Mouse (Mus musculus) embryonic facial prominence, embryonic 13.5 days (tissue): ENCODE measurements at regions not wholly inside any gene's neighbourhood (a gene's known extent, or its start where the extent isn't known, plus 50 kb on each side); places are given as distances from the start of the nearest gene placed in this dataset.

ENCODE experiments used
- ATAC-seq: fragments of 200-750 bp; cut with Nextera tagmentation; 2 replicates; pipeline ENCODE4 v1.8.0; 2017; ENCODE audit warnings: low read depth; ENCODE audit not compliant: insufficient number of reproducible peaks, insufficient read depth, low FRiP score, low TSS enrichment
- H3K27ac ChIP-seq: fragments of 300-500 bp; sonication (generic); 2 replicates; pipeline ENCODE4 v1.5.1; 2015; ENCODE audit warnings: moderate library complexity, mild to moderate bottlenecking, inconsistent platforms
- H3K27me3 ChIP-seq: fragments of 300-500 bp; sonication (generic); 2 replicates; pipeline ENCODE4 v1.6.1; 2015; ENCODE audit warnings: mild to moderate bottlenecking, inconsistent platforms
- H3K36me3 ChIP-seq: fragments of 300-500 bp; sonication (generic); 2 replicates; pipeline ENCODE4 v1.6.1; 2015; ENCODE audit warnings: mild to moderate bottlenecking, inconsistent platforms
- H3K4me1 ChIP-seq: fragments of 300-500 bp; sonication (generic); 2 replicates; pipeline ENCODE4 v1.6.1; 2015; ENCODE audit warnings: inconsistent platforms
- H3K4me2 ChIP-seq: fragments of 300-500 bp; sonication (generic); 2 replicates; pipeline ENCODE4 v1.6.1; 2015; ENCODE audit warnings: moderate library complexity, mild to moderate bottlenecking, inconsistent platforms
- H3K4me3 ChIP-seq: fragments of 300-500 bp; sonication (generic); 2 replicates; pipeline ENCODE4 v1.5.1; 2015; ENCODE audit warnings: mild to moderate bottlenecking, inconsistent platforms
- H3K9ac ChIP-seq: fragments of 300-500 bp; sonication (generic); 2 replicates; pipeline ENCODE4 v1.6.1; 2015; ENCODE audit warnings: mild to moderate bottlenecking, inconsistent platforms
- H3K9me3 ChIP-seq: fragments of 300-500 bp; sonication (generic); 2 replicates; pipeline ENCODE4 v1.6.1; 2016; ENCODE audit warnings: inconsistent platforms
- WGBS: fragments of 180-500 bp; shearing (Covaris S2); methylation state at CpG from one replicate; pipeline ENCODE4 v1.1.7; 2015; ENCODE audit warnings: mixed read lengths; 5-methylcytosine and 5-hydroxymethylcytosine counted together

DNA sequence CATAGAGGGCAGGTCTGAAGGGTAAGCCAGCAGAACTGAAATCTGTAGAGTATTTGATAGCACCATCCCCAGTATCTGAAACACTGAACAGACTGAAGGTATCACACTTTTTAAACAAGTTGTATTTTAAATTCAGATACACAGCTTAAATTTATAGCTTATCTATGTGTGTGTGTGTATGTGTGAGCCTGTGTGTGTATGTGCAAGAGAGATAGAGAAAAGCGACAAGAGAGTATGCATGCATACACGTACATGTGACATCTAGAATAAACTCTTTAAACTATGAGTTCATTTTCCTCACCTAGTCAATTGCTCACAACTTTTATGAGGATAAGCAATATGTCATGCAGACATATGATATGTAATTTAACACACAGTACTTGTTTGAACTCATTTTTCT lies 588.7 kb downstream of the Cetn3 start:
- WGBS, result 89% methylated on average over 2 of the region's 2 CpGs

DNA sequence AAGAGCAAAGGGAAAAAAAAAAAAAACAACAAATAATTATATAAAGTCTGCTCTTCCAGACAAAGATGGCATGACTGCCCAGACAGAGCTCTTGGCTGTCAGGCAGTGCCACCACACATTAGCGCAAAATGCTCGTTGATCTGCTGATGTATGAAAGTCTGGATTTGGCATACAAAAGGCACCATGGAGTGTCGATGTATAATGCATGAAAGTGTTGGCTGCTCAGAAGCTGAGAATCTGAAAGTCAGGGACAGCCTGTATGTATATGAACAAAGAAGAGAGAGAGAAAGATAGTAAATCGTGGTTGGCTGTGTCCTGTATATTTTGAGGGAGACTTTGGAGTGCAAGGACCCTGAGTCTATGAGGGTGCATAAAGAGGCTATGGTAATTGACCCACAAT lies 589.7 kb downstream of the Cetn3 start:
- no peak overlapping the region for H3K9ac ChIP-seq
- H3K9me3 ChIP-seq, result no peaks in the 10 kb centered on the region
- H3K4me2 ChIP-seq, result no peak overlapping the region
- no peak overlapping the region for H3K4me3 ChIP-seq
- no peak for ATAC-seq
- no peaks in the 10 kb centered on the region for H3K27me3 ChIP-seq
- WGBS, result 88% methylated on average over 4 of the region's 4 CpGs
- no peak overlapping the region for H3K27ac ChIP-seq
- H3K4me1 ChIP-seq, result no peaks in the 10 kb centered on the region
- no peaks in the 10 kb centered on the region for H3K36me3 ChIP-seq

More for the DNA sequence above, 588.7 kb downstream of the Cetn3 start:
- Histone ChIP-seq H3K27ac (no peak overlapping the region), H3K36me3 (no peaks in the 10 kb centered on the region), H3K9ac (no peak overlapping the region), H3K27me3 (no peaks in the 10 kb centered on the region), H3K9me3 (no peaks in the 10 kb centered on the region), H3K4me1 (no peaks in the 10 kb centered on the region), H3K4me3 (no peak overlapping the region), H3K4me2 (no peak overlapping the region)
- no peak for ATAC-seq

DNA sequence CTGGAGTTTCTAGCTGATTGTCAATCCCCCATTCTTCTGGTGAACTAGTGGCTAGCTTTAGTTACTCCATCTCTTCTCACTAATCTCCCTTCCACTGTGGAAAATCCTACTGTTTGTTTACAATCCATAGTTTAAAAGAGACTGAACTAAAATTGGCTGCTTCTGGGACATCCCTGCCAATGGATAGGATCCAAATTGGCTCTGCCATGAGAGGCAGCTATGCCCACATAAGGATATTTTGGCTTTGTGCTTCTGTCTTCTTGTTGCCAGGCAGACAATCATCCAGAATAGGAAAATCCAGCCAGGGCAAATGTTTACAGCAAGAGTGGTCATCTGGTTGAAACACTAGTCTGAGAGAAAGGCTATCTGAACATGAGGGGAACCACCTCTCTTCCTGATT lies 610.0 kb downstream of the Cetn3 start:
- Histone ChIP-seq H3K36me3 (no peaks in the 10 kb centered on the region), H3K4me1 (no peaks in the 10 kb centered on the region), H3K27me3 (no peaks in the 10 kb centered on the region), H3K9me3 (no peaks in the 10 kb centered on the region), H3K4me2 (no peak overlapping the region), H3K9ac (no peak overlapping the region), H3K27ac (no peak overlapping the region), H3K4me3 (no peak overlapping the region)
- no peak for ATAC-seq

DNA sequence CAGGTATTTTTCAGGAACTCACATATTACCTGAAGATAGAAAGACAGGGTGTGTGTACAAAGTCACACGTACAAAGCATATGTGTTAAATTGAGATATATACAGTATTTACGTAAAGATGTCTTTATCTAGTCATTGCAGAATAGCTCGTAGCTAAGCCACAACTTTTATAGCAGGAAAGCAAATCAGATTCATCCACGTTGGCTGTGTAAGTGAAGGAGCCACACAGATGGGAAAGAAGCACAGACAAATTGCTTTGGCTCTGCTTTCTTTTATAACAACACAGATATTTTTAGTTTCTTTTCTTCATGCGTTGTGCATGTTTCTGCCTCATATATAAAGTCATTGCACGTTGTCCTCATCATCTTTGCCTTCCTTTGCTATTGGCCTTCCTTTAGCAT lies 610.6 kb downstream of the Cetn3 start:
- no peaks in the 10 kb centered on the region for H3K27me3 ChIP-seq
- no peak overlapping the region for H3K27ac ChIP-seq
- no peaks in the 10 kb centered on the region for H3K36me3 ChIP-seq
- H3K4me1 ChIP-seq, result no peaks in the 10 kb centered on the region
- no peaks in the 10 kb centered on the region for H3K9me3 ChIP-seq
- ATAC-seq, result no peak
- H3K4me2 ChIP-seq, result no peak overlapping the region
- WGBS, result 83% methylated on average over 6 of the region's 6 CpGs
- H3K9ac ChIP-seq, result no peak overlapping the region
- H3K4me3 ChIP-seq, result no peak overlapping the region

DNA sequence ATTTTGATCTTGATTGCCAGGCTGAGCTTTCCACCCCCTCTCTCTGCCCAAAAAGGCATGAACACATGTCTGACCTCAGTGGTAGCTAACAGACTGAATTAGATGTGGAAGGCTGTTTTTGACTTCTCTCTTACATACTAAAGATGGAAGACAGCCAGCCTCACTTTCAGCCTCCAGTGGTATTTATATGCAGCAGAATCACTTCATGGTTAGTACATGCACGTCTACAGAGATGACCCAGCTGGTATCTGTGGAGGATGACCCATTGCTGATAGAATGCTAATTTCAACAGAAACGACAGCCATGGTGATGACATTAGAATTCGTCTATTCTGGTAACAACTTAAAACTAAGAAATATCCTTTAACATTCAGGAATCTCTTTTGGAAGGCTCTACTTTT lies 630.8 kb downstream of the Cetn3 start:
- H3K36me3 ChIP-seq, result no peaks in the 10 kb centered on the region
- H3K9me3 ChIP-seq, result no peaks in the 10 kb centered on the region
- no peaks in the 10 kb centered on the region for H3K4me1 ChIP-seq
- H3K9ac ChIP-seq, result no peak overlapping the region
- no peak for ATAC-seq
- H3K4me3 ChIP-seq, result no peak overlapping the region
- no peak overlapping the region for H3K4me2 ChIP-seq
- H3K27ac ChIP-seq, result no peak overlapping the region
- H3K27me3 ChIP-seq, result no peaks in the 10 kb centered on the region
- WGBS, result 83% methylated on average over 3 of the region's 3 CpGs

DNA sequence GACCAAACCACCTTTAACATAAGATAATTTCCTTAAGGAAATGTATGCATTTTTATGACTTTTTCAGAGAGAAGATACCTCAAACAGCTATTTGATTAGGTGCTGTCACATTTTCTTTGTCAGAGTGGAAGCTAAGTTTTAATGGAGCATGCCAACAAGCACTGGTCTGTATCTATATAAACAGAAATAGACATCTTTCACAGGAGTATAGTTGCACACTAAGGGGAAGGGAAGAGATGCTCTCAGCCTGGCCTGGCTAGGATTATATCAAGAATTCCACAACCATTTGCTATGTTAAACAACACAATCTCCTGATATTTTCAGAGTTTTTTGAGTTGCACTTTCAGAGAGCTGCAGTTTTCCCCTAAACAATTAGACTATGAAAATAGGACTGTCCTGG lies 638.1 kb downstream of the Cetn3 start:
- no peaks in the 10 kb centered on the region for H3K27me3 ChIP-seq
- no peak overlapping the region for H3K27ac ChIP-seq
- H3K9ac ChIP-seq, result no peak overlapping the region
- H3K9me3 ChIP-seq, result no peaks in the 10 kb centered on the region
- H3K4me2 ChIP-seq, result no peak overlapping the region
- no peak for ATAC-seq
- H3K4me1 ChIP-seq, result no peaks in the 10 kb centered on the region
- no peak overlapping the region for H3K4me3 ChIP-seq
- H3K36me3 ChIP-seq, result no peaks in the 10 kb centered on the region

DNA sequence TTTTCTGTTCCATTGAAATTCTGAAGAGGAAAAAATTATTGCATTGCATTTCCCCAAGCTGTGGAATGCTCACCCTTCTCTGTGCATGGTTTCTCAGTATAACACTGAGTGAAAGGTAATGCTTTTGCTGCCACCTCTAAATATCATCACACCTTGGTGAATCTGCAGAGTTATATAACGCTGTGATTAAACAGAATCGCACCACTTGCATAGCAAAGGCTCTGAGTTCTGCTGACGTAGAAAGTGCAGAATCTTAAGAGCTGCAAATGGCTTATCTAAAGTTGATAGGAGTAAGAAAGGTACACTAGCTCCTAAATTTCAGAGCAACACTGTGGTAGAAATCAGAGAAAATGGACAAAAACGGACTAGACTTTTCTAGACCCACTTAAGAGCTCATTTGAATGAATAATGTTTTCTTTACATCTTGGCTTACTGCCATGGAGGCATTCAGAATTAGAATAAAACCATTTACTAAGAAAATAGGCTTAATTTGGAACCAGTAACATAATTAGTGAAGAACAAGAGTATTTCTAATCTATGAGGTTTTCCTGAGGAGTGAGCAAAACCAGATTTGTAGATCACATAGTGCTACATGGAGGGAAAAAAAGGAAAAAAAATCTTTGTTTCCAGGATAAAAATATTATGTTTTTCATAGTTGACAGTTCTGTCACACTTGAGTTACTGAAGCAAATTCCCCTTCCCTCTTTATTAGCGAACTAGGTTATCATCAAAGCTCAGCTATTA lies 641.2 kb downstream of the Cetn3 start:
- 77% methylated on average over 5 of the region's 5 CpGs for WGBS
- Histone ChIP-seq H3K27me3 (no peaks in the 10 kb centered on the region), H3K36me3 (no peaks in the 10 kb centered on the region), H3K9ac (no peak overlapping the region), H3K27ac (no peak overlapping the region), H3K4me3 (no peak overlapping the region), H3K4me2 (no peak overlapping the region), H3K4me1 (no peaks in the 10 kb centered on the region), H3K9me3 (no peaks in the 10 kb centered on the region)
- no peak for ATAC-seq

DNA sequence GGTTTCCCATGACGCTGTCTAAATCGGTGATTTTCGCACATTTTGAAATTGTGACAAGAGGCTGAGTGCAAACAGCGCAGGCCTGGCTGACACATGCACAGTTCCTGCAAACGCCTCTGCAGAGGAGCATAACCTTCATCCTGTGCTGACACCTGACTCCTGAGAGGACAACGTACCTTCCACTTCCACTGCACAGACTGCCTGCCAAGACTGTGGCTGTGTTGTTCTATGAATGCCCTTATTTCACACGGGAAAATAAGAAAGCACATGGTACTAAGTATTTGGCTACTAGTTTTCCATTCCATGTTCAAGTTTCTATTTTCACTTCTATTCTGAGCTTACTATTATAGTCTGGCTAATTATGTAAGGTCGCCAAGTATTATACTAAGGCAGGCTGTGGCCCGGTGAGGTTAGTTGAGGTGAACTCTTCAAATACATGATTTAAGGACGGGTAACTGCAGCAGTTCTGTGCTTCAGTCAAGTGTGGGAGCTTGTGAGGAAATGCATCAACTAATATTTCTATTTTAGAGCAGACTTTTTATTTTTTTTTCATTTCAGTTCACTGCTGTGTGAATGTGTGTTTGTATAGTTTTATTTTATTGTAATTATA lies 642.0 kb downstream of the Cetn3 start:
- 75% methylated on average over 10 of the region's 10 CpGs for WGBS
- H3K9me3 ChIP-seq, result no peaks in the 10 kb centered on the region
- no peak for ATAC-seq

DNA sequence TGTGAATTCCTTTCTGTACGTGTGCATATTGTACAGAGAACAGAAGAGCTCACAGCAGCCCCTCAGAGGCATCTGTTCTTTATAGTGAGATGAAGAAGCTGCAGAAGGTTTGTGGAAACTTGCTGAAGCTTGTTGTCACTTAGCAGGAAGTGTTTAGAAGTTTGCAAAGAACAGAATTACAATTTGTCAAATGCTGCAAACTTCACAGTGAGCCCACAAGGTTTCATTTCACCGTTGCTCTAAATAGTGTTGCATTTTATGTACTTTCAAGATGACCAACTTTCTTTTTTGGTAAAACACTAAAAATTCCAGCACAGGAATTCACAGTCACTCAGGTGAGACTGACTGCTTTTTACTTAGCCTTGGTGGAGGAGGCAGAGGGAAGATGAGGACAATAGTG lies 649.5 kb downstream of the Cetn3 start:
- no peak overlapping the region for H3K4me3 ChIP-seq
- ATAC-seq, result no peak
- no peaks in the 10 kb centered on the region; the same call in 1 of the 2 replicates for H3K4me1 ChIP-seq
- no peak overlapping the region for H3K9ac ChIP-seq
- 38% methylated on average over 2 of the region's 2 CpGs for WGBS
- no peaks in the 10 kb centered on the region for H3K9me3 ChIP-seq
- no peaks in the 10 kb centered on the region for H3K36me3 ChIP-seq
- no peak overlapping the region for H3K4me2 ChIP-seq
- H3K27ac ChIP-seq, result no peak overlapping the region; the same call in 1 of the 2 replicates
- H3K27me3 ChIP-seq, result no peaks in the 10 kb centered on the region

More for the DNA sequence above, 642.0 kb downstream of the Cetn3 start:
- Histone ChIP-seq H3K27ac (no peak overlapping the region), H3K4me3 (no peak overlapping the region), H3K36me3 (no peaks in the 10 kb centered on the region), H3K27me3 (no peaks in the 10 kb centered on the region), H3K4me2 (no peak overlapping the region), H3K4me1 (no peaks in the 10 kb centered on the region), H3K9ac (no peak overlapping the region)

DNA sequence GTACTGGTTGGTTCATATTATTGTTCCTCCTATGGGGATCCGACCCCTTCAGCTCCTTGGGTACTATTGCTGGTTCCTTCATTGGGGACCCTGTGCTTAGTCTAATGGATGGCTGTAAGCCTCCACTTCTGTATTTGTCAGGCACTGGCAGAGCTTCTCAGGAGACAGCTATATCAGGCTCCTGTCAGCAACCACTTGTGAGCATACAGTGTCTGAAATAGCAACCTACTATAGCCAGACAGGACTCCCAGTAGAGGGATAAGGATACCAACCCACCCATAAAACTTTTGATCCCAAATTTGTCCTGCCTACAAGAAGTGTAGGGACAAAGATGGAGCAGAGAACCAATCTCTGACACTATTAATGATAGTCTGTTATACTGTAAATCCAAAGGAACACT lies 656.4 kb downstream of the Cetn3 start:
- WGBS, result 87% methylated on average over 1 of the region's 1 CpGs
- Histone ChIP-seq H3K4me3 (no peak overlapping the region), H3K9me3 (no peaks in the 10 kb centered on the region), H3K9ac (no peak overlapping the region), H3K4me1 (no peaks in the 10 kb centered on the region), H3K4me2 (no peak overlapping the region), H3K27me3 (no peaks in the 10 kb centered on the region), H3K27ac (no peak overlapping the region), H3K36me3 (no peaks in the 10 kb centered on the region)
- no peak for ATAC-seq

DNA sequence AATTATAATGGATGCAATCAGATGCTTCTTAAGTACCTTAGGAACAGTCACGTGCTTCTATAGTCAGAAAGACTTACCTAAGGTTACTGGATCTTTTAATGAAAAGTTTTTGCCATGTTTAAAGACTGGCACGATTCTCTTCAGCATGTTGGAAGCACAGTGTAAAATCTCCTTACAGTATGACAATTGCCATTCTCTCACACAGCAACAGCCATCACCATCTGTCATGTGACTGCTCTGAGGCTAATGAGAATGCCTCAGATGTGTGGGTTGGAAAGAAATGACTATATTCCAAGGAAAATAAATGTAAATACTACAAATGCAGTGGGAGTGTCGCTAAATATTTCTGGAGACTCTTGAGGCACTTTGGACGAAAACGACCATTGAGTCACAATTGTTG lies 670.8 kb downstream of the Cetn3 start:
- no peak for ATAC-seq
- Histone ChIP-seq H3K27ac (no peak overlapping the region), H3K4me1 (no peaks in the 10 kb centered on the region), H3K9me3 (no peaks in the 10 kb centered on the region), H3K36me3 (no peaks in the 10 kb centered on the region), H3K4me3 (no peak overlapping the region), H3K27me3 (no peaks in the 10 kb centered on the region), H3K4me2 (no peak overlapping the region), H3K9ac (no peak overlapping the region)
- WGBS, result 76% methylated on average over 5 of the region's 5 CpGs

DNA sequence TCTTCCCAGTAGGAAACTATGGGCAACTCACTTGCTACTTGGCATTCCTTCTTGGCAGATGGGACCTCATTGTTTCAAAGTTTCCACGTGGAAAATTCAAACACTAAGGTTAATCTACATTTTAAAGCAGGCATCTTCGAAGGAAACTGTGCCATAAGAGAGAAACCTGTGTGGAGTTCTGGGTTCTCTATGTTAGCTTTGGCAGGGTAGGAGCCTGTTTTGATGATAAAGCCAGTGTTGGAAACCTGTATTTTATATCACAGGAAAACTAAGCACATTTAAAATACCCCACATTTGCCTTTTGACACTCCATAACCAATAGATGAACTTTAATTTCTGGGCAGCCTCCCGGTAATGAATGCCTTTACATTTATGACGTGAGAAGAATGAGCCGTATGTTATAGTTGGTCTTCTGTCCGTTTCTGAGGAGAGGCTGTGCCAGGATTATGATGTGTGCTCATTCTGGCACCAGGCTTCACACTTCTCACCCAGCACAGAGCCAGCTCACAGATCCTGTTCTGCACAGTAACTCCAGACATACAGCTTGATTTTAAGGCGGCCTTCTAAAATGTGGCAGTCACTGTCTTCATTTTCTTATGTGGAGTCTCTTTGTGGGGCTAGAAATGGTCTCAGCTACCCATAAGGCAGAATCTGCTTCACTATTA lies 700.5 kb downstream of the Cetn3 start:
- no peak for ATAC-seq

More for the DNA sequence above, 700.5 kb downstream of the Cetn3 start:
- Histone ChIP-seq H3K4me3 (no peak overlapping the region), H3K36me3 (no peaks in the 10 kb centered on the region), H3K4me1 (no peaks in the 10 kb centered on the region), H3K27ac (no peak overlapping the region), H3K9ac (no peak overlapping the region), H3K27me3 (no peaks in the 10 kb centered on the region), H3K9me3 (no peaks in the 10 kb centered on the region), H3K4me2 (no peak overlapping the region)
- WGBS, result 78% methylated on average over 7 of the region's 7 CpGs
